Mouse (Mus musculus): ENCODE results near the gene 4930402H24Rik.
A peak's percentile ranks its signal among the peaks of the same experiment; 100 is the strongest.
"Not testable (repeated sequence)": the region's sequence is repeated elsewhere in the genome, so short reads cannot be mapped to it uniquely, and the experiment has no call there.

The 4930402H24Rik gene

DNA sequence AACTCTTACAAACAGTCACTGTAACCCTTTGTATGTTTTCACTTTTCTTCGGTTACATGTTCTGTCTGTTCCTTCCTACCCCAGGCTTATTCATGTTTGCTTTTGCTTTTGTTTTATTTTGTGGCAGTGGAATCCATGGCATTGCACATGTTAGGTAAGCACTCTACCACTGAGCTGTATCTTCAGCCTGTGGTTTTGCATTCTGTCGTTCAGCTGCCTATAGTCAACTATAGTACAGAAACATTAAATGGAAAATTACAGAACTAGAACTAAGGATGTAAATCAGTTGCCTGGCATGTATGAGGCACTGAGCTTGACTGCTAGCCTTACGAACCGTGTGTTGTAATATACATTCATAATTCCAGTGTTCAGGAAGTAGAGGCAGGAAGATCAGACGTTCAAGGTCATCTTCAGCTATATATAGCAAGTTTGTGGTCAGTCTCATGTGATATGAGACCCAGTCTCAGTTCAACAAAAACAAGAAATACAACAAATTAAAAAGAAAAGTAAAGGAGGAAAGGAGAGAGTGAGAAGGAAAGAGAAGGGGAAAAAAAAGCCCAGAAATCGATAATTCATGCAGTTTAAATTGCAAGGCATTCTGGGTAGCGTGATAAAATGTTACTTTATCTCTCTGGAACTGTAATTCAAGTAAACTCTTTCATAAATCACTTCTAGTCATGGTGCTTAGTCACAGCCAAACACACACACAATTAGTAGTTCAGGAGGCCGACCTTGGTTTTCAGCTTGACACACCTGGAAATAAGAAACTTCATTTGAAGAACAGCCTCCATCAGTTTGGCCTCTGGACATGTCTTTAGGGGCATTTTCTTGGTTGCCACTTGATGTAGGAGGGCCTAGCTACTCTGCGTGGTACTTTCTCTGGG lies 54.6 kb downstream of the 4930402H24Rik start:
- no peak for DNase-seq (ENCODE audit: low read depth)

DNA sequence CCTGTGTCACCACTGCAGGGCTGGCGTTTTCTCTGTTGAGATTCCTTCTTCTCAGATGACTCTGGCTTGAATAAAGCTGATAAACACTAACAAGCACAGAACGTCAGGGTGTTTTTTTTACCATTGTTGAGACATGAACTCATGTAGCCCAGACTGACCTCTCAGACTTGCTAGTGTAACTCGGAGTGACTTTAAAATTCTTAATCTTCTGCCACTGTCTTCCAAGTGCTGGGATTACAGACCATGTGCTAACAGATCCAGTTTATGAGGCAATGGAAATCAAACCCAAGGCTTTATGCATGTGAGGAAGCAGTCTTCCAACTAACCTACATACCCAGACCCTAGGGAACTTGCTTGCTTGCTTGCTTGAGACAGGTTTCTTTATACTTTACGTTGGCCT lies 56.5 kb downstream of the 4930402H24Rik start:
- DNase-seq (ENCODE audit: low read depth), result no peak

DNA sequence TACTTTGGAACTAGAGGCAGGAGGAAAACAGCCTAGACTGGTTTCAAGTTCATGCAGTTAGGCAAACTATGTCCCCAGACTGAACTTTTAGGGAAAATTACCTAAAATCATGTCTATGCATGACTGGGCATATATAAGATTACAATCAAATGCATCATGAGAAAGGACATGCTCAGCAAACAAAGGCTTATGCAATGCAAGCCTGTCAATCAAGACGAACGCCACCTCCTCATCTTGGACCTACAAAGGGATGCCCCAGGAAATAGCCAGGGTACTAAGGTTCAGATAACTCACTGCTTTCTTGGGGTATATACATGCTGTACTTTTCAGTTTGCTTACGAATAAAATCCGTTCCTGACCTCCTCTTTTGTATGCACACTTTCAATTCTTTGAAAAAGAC lies 57.9 kb downstream of the 4930402H24Rik start:
- DNase-seq (ENCODE audit: low read depth), result no peak

DNA sequence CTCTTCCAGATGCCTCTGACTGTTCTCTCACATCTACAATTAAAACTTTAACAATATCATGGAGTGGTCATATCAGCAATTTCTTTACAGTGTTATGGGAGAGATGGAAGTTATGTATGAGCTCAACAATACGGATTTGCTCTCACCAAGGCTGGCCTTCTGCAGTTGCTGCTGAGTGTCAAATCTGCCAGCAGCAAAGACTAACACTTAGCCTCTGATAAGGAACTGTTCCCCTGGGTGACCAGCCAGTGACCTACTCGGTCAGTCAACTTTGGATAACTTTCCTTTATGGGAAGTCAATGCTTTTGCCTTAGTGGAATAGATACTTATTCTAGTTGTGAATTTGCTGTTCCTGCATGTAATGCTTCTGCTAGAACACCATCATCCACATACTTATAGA lies 62.6 kb downstream of the 4930402H24Rik start:
- DNase-seq (ENCODE audit: low read depth), result no peak

DNA sequence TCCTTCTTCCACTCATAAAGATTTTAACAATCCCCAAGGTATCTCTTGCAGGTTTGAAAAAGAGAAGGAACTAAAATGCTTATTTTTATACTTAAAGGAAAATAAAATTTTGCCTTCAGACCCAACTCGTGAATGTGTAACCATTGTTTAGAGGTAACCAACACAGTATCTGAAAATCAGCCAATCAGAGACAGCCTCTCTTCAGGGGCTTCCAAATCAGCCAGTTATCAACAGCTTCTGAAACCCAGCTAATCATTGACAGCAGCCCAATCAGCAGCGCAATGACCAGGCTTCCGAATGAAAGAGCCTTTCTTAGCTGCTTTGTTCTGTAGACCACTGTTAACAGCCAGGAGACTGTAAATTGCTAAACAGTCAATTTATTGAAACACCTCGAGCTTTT lies 65.4 kb downstream of the 4930402H24Rik start:
- DNase-seq (ENCODE audit: low read depth), result peak; percentile 40

DNA sequence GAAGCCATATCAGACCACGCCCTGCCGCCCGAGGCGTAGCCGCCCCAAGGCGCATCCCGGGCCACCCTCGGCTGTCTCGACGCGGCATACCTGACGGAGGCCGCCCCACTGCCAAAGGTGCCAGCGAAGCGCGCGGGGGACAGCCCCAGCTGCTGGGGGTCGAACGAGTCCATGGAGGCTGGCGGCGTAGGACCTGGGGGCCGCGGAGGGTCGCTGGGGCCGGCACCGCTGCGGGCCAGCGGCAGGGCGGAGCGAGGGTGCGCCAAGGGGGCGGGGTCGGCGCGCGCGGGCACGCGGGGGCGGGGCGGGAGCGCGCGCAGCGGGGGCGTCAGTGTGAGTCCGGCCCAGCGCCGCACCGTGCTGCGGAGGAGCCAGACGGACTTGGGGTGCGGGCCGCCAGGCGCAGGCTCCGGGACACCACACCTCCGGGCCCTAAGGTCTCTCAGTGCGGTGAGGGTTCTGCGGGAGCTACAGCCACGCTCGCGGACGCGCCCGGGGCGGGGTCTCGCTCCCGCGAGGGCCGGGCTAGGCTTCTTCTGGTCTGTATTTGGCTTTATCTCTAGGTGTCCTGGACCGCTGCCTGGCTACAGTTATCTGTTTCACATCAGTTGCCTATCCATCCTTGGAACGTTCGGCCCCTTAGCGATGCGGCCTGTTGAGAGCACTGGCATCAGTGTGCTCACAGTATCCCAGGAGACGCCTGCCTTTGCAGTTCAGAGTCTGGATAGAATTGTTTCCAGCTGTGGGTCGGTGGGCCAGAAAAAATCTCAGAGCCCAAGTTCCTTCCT lies 66.1 kb downstream of the 4930402H24Rik start:
- peak; percentile 60 for DNase-seq (ENCODE audit: low read depth)

DNA sequence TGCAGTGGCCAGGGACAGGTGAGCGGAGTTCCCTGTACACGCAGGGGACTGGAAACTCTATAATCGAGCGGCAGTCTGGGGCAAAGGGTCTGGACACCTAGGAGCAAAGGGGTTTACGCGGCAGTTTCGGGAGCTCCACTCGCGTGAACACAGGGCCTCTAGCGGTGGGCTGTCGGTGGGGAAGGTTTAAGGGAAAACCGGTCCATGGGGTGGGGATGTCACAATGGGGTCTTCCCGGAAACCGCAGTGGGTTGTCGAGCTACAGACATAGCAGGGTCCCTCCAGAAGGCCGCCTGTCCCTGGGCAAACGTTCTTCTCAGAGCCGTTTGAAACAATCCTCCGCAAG lies 66.7 kb downstream of the 4930402H24Rik start:
- no peak for DNase-seq (ENCODE audit: low read depth)

DNA sequence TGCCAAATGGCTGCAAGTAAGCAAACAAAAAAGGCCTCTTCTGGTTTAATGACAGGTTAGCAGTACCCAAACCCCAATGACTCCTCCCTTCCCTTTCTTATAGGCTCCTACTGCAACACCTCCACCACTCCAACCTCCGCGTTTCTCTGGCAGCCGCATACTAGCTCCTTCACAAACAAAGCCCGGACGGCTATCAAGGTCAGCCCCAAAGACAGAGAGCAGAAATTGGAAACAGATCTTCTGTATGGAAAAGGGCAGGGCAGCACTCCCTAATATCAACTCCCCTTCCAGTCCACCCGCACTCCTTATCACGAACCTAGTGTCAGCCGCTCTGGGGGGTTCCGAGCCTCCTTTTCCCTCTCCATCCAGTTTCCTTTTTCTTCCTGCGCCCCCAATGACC lies 67.1 kb downstream of the 4930402H24Rik start:
- DNase-seq (ENCODE audit: low read depth), result peak; percentile 19

DNA sequence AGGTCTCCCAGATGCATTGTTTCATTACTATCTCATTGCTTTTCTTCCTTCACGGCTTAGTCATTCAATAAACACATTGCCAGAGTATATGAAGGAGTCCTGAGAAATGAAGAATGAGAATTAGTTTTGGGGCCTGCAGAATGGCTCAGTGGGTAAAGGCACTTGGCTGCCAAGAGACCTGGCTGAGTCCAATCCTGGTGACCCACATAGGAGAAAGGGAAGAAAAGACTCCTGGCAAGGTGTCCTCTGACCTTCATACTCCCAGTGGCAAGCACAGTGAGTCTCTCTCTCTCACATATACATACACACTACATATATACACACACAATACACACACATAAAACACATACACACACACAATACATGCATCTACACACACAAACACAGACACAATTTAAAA lies 68.1 kb downstream of the 4930402H24Rik start:
- no peak for DNase-seq (ENCODE audit: low read depth)

DNA sequence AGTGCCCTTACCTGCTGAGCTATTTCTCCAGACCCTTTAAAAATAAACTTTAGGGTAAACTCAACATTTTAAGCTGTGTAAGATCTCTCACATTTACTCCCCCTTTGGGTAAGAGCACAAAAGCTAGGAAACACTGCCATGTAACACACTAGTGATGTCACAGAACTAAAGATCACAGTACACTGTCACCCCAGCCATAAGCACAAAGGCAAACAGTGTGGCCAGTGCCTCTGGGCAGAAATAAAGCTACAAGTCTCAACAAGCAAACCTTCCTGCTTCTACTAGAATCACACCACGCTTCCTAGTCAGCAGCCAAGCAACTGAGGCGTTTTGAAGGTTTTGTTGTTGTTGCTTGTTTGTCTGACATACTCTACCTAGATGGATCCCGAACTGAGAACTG lies 72.5 kb downstream of the 4930402H24Rik start:
- DNase-seq (ENCODE audit: low read depth), result no peak

DNA sequence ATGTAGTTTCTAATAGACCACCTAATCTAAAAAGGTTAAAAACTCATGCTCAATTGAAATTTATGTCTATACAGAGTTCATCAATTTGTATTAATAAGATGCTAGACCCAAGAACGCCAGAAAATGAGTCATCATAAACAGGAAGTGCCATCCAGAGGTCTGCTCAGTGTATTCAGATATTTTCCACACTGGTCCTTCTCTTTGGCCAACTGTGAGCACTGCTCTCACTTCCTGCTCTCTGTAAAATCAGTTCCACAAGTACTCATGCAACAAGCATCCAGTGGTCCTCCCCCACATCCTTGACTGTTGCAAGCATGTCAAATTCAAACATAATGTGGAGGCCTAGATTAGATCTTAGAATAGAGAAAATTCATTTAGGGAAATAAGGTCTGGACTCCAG lies 73.6 kb downstream of the 4930402H24Rik start:
- DNase-seq (ENCODE audit: low read depth), result no peak

DNA sequence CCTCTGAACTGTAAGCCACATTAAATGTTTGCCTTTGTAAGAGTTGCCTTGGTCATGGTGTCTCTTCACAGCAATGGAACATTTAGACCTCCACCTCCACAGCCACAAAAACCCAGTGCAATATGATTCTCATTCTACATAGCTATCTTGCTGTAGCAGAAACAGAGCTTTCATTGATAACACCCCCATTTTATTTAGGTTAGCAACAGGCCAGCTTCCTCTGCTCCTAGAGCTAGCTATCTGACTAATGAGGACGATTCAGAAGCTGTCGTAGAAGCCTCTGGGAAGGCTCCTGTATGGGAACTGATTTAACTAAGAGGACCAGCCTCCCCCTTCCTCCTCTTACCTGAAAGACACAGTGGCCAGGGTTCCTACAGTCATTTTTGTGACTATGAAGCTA lies 74.2 kb downstream of the 4930402H24Rik start:
- DNase-seq (ENCODE audit: low read depth), result no peak

DNA sequence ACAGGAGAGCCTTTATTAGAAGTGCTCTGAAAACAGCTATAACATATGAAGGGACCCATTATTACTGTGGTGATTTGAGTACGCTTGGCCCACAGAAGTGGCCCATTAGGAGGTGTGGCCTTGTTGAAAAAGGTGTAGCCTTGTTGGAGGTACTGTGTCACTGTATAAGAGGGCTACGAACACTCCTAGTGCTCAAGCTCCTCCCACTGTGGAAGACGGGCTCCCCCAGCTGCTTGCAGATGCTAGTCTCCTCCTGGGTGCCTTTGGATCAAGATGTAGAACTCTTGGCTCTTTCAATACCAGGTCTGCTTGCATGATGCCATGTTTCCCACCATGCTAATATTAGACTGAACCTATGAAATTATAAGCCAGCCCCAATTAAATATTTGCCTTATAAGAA lies 76.0 kb downstream of the 4930402H24Rik start:
- no peak for DNase-seq (ENCODE audit: low read depth)

DNA sequence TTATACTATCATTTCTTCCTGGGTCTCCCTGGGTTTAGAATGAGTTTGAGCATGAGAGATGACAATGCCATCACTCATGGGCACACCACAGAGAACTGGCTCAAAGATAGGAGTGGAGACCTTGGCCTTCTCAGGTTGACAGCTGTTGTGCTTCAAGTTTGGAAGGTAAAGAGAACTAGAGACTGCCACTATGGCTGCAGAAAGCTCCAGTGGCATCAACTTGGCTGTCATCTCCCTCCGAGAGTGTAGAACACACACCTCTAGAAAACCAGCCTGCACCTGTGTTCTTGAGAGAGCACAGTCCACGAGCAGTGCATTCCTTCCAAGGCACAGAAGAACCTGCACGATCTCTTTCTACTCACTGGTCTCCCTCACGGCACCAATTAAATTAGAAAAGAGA lies 76.7 kb downstream of the 4930402H24Rik start:
- DNase-seq (ENCODE audit: low read depth), result no peak

DNA sequence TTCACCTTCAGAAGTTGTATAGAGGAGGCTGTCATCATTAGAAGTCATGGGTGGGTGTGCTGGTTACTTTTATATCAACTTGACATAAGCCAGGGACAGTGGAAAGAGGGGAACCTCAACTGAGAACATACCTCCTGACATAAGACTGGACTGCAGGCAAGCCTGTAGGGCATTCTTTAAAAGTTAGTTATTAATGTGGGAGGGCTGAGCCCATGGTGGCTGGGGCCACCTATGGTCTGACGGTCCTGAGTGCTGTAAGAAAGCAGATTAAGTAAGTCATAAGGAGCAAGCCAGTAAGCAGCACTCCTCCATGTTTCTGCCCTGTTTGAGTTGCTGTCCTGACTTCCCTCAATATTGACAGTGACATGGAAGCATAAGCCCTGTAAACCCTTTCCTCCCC lies 77.5 kb downstream of the 4930402H24Rik start:
- DNase-seq (ENCODE audit: low read depth), result no peak

DNA sequence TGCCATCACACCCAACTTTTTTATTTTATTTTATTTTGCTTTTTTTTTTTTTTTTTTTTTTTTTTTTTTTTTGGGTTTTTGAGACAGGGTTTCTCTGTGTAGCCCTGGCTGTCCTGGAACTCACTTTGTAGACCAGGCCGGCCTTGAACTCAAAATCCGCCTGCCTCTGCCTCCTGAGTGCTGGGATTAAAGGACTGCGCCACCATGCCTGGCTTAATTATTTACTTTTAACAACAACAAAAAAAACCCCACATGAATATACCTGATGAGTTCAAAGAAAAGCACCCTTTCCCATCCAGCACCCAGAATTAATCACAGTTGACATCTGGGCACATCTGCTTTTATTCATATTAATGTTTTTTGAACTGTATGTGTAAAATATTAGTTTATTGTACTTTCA lies 78.1 kb downstream of the 4930402H24Rik start:
- DNase-seq (ENCODE audit: low read depth), result not testable (repeated sequence)

DNA sequence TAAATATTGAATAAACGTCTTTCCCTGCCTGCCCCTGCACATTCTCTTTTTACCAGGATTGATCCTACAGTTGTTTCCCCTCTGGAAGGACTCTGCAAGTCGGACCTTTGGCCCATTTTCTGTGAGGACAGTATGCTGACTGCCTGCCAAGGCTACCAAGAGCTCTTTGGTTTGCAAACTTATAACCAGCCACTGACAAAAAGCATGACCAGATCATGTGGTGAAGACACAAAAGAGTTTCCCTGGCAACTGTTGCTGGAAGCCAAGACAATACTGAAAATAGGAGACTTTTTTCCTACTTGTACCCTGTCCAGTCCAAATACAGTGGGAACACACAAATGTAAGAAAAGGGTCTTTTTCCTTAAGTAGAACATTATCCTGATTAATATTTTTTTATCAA lies 78.8 kb downstream of the 4930402H24Rik start:
- DNase-seq (ENCODE audit: low read depth), result no peak

DNA sequence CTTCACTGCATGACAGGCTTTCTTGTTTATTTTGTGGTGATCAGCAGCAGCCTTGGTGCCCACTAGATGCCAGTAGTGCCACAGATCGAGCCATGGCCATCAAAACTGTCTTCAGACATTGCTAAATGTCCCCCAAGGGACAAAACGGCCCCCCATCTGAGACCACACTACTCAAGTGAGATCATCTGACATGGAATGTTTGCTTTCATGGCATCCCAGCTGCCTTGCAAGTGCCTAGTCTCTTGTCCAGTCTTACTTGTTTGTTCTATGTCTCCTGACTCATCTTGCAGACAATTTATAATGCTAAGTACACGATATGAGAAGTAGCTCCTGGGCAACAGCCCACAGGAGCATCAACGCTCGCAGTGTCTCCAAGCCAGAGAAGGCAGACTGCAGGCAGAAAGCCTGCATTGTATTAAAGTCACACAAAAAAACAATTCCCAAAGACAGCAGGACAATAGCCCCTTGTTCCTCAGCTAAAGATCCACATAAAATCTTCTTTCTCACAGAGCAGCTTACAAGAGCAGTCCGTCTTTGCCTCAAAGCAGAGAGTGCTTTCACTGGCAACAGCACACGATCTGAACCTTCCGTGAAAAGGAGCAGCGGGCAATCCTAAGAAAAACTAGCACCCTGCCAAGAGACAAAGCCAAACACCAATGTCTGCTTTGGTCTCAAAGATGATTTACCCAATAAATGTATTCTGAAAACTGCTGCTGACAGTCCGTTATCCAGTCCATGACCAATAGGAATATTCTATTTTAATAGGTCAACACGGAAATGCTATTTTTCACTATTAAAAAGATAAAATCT lies 87.2 kb downstream of the 4930402H24Rik start:
- no peak for DNase-seq (ENCODE audit: low read depth)

DNA sequence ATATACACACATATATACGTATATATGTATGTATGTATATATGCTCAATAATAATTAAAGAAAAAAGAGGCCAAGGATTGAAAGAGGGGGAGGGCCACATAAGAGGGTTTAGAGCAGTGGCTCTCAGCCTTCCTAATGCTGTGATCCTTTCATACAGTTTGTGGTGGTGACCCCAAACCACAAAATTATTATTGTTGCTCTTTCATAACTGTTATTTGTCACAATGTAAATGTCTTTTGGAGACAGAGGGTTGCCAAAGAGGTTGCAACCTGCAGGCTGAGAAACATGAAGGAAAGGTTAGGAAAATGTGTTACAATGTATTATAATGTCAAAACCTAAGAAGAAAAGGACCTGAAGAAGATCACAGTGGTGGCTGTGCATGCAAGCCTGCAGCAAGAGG lies 88.3 kb downstream of the 4930402H24Rik start:
- no peak for DNase-seq (ENCODE audit: low read depth)

DNA sequence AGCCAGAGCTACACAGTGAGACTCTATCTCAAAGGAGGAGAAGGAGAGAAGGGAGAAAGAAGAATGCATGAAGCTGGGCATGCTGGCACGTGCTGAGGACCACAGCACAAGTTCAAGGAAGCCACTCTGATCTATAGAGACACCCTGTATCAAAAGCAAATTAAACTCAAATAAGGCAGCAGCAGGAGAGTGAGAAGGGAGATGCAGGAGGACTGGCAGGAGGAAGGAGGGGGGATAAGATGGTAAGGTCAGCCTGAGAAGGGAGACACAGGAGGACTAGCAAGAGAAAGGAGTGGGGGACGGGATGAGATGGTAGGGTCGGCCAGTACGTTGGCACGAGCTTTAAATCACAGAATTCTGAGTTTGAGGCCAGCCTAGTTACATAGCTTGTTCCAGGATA lies 90.0 kb downstream of the 4930402H24Rik start:
- DNase-seq (ENCODE audit: low read depth), result no peak

DNA sequence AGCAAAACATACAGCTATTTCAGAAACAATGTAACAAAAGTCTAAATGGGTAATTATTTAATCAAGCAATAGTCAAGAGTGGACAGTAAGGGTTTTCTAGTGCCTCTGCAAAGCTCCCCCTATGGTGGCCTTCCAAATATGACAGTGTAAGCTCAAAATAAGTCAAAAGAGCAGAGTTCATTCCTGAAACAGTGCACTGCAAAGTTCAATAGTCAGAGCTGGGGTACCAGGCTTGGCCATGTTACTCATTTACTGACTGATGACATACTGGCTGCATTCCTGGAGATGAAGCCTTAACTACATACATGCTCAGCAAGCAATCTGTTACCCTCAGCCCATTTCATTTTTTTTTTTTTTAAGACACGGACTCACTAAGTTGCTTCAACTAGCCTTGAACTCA lies 91.7 kb downstream of the 4930402H24Rik start:
- DNase-seq (ENCODE audit: low read depth), result no peak

DNA sequence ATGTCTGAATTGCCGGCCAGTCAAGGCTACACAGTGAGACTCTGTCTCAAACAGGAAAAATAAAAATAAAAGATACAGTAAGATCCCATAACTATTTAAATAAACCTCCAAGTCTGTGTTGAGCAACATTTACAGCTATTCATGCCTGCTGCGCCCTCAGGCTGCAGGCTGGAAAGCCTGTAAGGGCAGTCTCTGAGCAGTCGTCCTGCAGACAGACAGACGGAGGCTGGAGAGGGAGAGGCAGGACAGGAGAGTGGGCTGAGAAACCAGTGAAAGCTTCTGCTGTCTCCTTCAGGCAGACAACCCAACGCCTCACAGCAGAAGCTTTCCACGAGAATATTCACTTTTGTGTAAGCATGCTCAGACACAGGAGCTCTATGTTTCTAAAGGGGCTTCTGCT lies 92.5 kb downstream of the 4930402H24Rik start:
- no peak for DNase-seq (ENCODE audit: low read depth)

DNA sequence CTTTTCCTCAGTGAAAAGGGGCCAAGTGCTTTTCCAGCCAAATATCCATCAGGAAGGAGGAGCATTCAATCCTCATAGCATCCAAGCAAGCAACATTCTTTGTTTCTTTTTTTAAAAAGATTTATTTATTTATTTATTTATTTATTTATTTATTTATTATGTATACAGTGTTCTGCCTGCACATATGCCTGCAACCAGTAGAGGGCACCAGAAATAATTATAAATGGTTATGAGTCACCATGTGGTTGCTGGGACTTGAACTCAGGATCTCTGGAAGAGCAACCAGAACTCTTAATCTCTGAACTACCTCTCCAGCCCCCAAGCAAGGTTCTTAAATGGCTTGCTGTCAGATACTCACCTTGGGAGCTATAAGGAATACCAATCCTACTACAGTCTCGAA lies 93.7 kb downstream of the 4930402H24Rik start:
- DNase-seq (ENCODE audit: low read depth), result no peak
